Mouse (Mus musculus): ENCODE results near the gene Gadd45g. TPM values are rescaled to one million over a fixed set of nuclear protein-coding genes. Genes with fewer than 3 reads are reported as not detected.
A peak's percentile ranks its signal among the peaks of the same experiment; 100 is the strongest.
"Not testable (repeated sequence)": the region's sequence is repeated elsewhere in the genome, so short reads cannot be mapped to it uniquely, and the experiment has no call there.

Gene Gadd45g
- polyA plus RNA-seq, 1 experiment = 668 TPM

- no peaks in the 10 kb centered on the region for H3K9me3 ChIP-seq
- peaks cover 89% of the 10 kb centered on the region for H3K4me1 ChIP-seq
- H3K27me3 ChIP-seq (replicated peaks) = no peaks in the 10 kb centered on the region
- H3K4me3 ChIP-seq (replicated peaks) = peak overlapping the region; percentile 35
- no peak for TF ChIP-seq FLI1 (IDR thresholded peaks at IDR 0.05; ENCODE audit: low read length)
- no peak for TF ChIP-seq GATA1 (IDR thresholded peaks at IDR 0.05; ENCODE audit: borderline replicate concordance, low read length)
- H3K36me3 ChIP-seq (replicated peaks; ENCODE audit: low read length) = no peaks in the 10 kb centered on the region
Measured at GRCm38 (mm10) chr13:51833611-51834010, 12.9 kb upstream of the Gadd45g start.

GRCm38 (mm10) chr13:51834024-51834423 lies 12.5 kb upstream of the Gadd45g start:
- Histone ChIP-seq H3K4me3 (replicated peaks) (peak overlapping the region; percentile 70), H3K4me1 (peaks cover 90% of the 10 kb centered on the region)
- not testable (repeated sequence) for H3K9me3 ChIP-seq; H3K36me3 ChIP-seq (replicated peaks; ENCODE audit: low read length); H3K27me3 ChIP-seq (replicated peaks)

GRCm38 (mm10) chr13:51834520-51834919 lies 12.0 kb upstream of the Gadd45g start:
- Histone ChIP-seq H3K9me3 (no peaks in the 10 kb centered on the region), H3K27me3 (replicated peaks) (no peaks in the 10 kb centered on the region), H3K36me3 (replicated peaks; ENCODE audit: low read length) (no peaks in the 10 kb centered on the region), H3K4me1 (peaks cover 92% of the 10 kb centered on the region), H3K4me3 (replicated peaks) (peak overlapping the region; percentile 70)
- no peak for TF ChIP-seq FLI1 (IDR thresholded peaks at IDR 0.05; ENCODE audit: low read length)
- TF ChIP-seq GATA1 (IDR thresholded peaks at IDR 0.05; ENCODE audit: borderline replicate concordance, low read length) = no peak

GRCm38 (mm10) chr13:51835208-51835607 lies 11.3 kb upstream of the Gadd45g start:
- peaks cover 98% of the 10 kb centered on the region for H3K4me1 ChIP-seq
- not testable (repeated sequence) for H3K9me3 ChIP-seq; H3K4me3 ChIP-seq (replicated peaks); H3K36me3 ChIP-seq (replicated peaks; ENCODE audit: low read length); H3K27me3 ChIP-seq (replicated peaks)

GRCm38 (mm10) chr13:51837402-51837801 lies 9.1 kb upstream of the Gadd45g start:
- Histone ChIP-seq H3K4me1 (peaks cover 99% of the 10 kb centered on the region), H3K36me3 (replicated peaks; ENCODE audit: low read length) (no peaks in the 10 kb centered on the region), H3K9me3 (no peaks in the 10 kb centered on the region), H3K27me3 (replicated peaks) (no peaks in the 10 kb centered on the region), H3K4me3 (replicated peaks) (peak overlapping the region; percentile 65)
- no peak for TF ChIP-seq GATA1 (IDR thresholded peaks at IDR 0.05; ENCODE audit: borderline replicate concordance, low read length)
- no peak for TF ChIP-seq FLI1 (IDR thresholded peaks at IDR 0.05; ENCODE audit: low read length)

GRCm38 (mm10) chr13:51839250-51840026 lies 7.0 kb upstream of the Gadd45g start:
- Histone ChIP-seq H3K36me3 (replicated peaks; ENCODE audit: low read length) (no peaks in the 10 kb centered on the region), H3K4me1 (peaks cover 99% of the 10 kb centered on the region), H3K27me3 (replicated peaks) (no peaks in the 10 kb centered on the region), H3K9me3 (no peaks in the 10 kb centered on the region), H3K4me3 (replicated peaks) (peak overlapping the region; percentile 62)
- TF ChIP-seq FLI1 (IDR thresholded peaks at IDR 0.05; ENCODE audit: low read length) (no peak), GATA1 (IDR thresholded peaks at IDR 0.05; ENCODE audit: borderline replicate concordance, low read length) (no peak)

- peak overlapping the region; percentile 7 for H3K4me3 ChIP-seq (replicated peaks)
- no peaks in the 10 kb centered on the region for H3K36me3 ChIP-seq (replicated peaks; ENCODE audit: low read length)
- peaks cover 98% of the 10 kb centered on the region for H3K4me1 ChIP-seq
- no peaks in the 10 kb centered on the region for H3K27me3 ChIP-seq (replicated peaks)
- TF ChIP-seq FLI1 (IDR thresholded peaks at IDR 0.05; ENCODE audit: low read length) (no peak), GATA1 (IDR thresholded peaks at IDR 0.05; ENCODE audit: borderline replicate concordance, low read length) (no peak)
- no peaks in the 10 kb centered on the region for H3K9me3 ChIP-seq
Measured at GRCm38 (mm10) chr13:51840702-51841101, 5.8 kb upstream of the Gadd45g start.

GRCm38 (mm10) chr13:51841541-51842115 lies 4.8 kb upstream of the Gadd45g start:
- Histone ChIP-seq H3K4me1 (peaks cover 89% of the 10 kb centered on the region), H3K27me3 (replicated peaks) (no peaks in the 10 kb centered on the region), H3K9me3 (no peaks in the 10 kb centered on the region), H3K4me3 (replicated peaks) (peak overlapping the region; percentile 92), H3K36me3 (replicated peaks; ENCODE audit: low read length) (peaks cover under 1% of the 10 kb centered on the region)
- TF ChIP-seq FLI1 (IDR thresholded peaks at IDR 0.05; ENCODE audit: low read length) = no peak
- 0 out of 3 replicates have a peak, but pooled peaks have one; percentile 31 for TF ChIP-seq GATA1 (IDR thresholded peaks at IDR 0.05; ENCODE audit: borderline replicate concordance, low read length)

- peaks cover 83% of the 10 kb centered on the region for H3K4me1 ChIP-seq
Measured at GRCm38 (mm10) chr13:51842191-51842590, 4.3 kb upstream of the Gadd45g start.

GRCm38 (mm10) chr13:51842773-51843172 lies 3.7 kb upstream of the Gadd45g start:
- Histone ChIP-seq H3K9me3 (no peaks in the 10 kb centered on the region), H3K4me1 (peaks cover 78% of the 10 kb centered on the region), H3K36me3 (replicated peaks; ENCODE audit: low read length) (peaks cover 12% of the 10 kb centered on the region), H3K27me3 (replicated peaks) (no peaks in the 10 kb centered on the region), H3K4me3 (replicated peaks) (peak overlapping the region; percentile 92)
- TF ChIP-seq FLI1 (IDR thresholded peaks at IDR 0.05; ENCODE audit: low read length) (peak; percentile 67; the same call in 1 of the 2 replicates), GATA1 (IDR thresholded peaks at IDR 0.05; ENCODE audit: borderline replicate concordance, low read length) (no peak; the same call in 2 of the 3 replicates)

More at GRCm38 (mm10) chr13:51842191-51842590, 4.3 kb upstream of the Gadd45g start:
- H3K36me3 ChIP-seq (replicated peaks; ENCODE audit: low read length) = peaks cover 6% of the 10 kb centered on the region
- H3K4me3 ChIP-seq (replicated peaks) = peak overlapping the region; percentile 92
- TF ChIP-seq FLI1 (IDR thresholded peaks at IDR 0.05; ENCODE audit: low read length) (no peak), GATA1 (IDR thresholded peaks at IDR 0.05; ENCODE audit: borderline replicate concordance, low read length) (no peak)
- no peaks in the 10 kb centered on the region for H3K9me3 ChIP-seq
- no peaks in the 10 kb centered on the region for H3K27me3 ChIP-seq (replicated peaks)
